Mouse (Mus musculus) heart, postnatal 0 days (tissue): Measurements from ENCODE around the gene Hmcn1. TPM values are rescaled to one million over a fixed set of nuclear protein-coding genes. Genes with fewer than 3 reads are reported as not detected.

ENCODE experiments used
- ATAC-seq: fragments of 200-750 bp; cut with Nextera tagmentation; 2 replicates; pipeline ENCODE4 v1.8.0; 2017; ENCODE audit warnings: low read depth, moderate number of reproducible peaks, moderate library complexity; ENCODE audit not compliant: insufficient read depth
- DNase-seq: peaks from one replicate; pipeline ENCODE4 v3.0.0-alpha.2; 2016; ENCODE audit warnings: low spot score
- H3K27ac ChIP-seq: fragments of 300-500 bp; sonication (generic); 2 replicates; pipeline ENCODE4 v1.5.1; 2014; ENCODE audit warnings: low read depth, mild to moderate bottlenecking
- H3K27me3 ChIP-seq: fragments of 300-500 bp; sonication (generic); 2 replicates; pipeline ENCODE4 v1.6.1; 2014; ENCODE audit warnings: low read length, mixed read lengths; ENCODE audit not compliant: control insufficient read depth, insufficient read depth
- H3K36me3 ChIP-seq: fragments of 300-500 bp; sonication (generic); replicated peaks from 2 replicates; pipeline ENCODE4 v1.6.1; 2014; ENCODE audit warnings: low read length, mixed read lengths; ENCODE audit not compliant: control insufficient read depth, insufficient read depth
- H3K4me1 ChIP-seq: fragments of 300-500 bp; sonication (generic); 2 replicates; pipeline ENCODE4 v1.6.1; 2014; ENCODE audit warnings: antibody characterized with exemption; ENCODE audit not compliant: control insufficient read depth, insufficient read depth
- H3K4me2 ChIP-seq: fragments of 300-500 bp; sonication (generic); 2 replicates; pipeline ENCODE4 v1.6.1; 2014; ENCODE audit warnings: low read depth, mild to moderate bottlenecking, low read length, moderate library complexity
- H3K4me3 ChIP-seq: fragments of 300-500 bp; sonication (generic); 2 replicates; pipeline ENCODE4 v1.5.1; 2014; ENCODE audit warnings: low read depth, low read length
- H3K9ac ChIP-seq: fragments of 300-500 bp; sonication (generic); replicated peaks from 2 replicates; pipeline ENCODE4 v1.6.1; 2014; ENCODE audit warnings: low read depth, low read length, mixed read lengths
- H3K9me3 ChIP-seq: fragments of 300-500 bp; sonication (generic); replicated peaks from 2 replicates; pipeline ENCODE4 v1.6.1; 2016; ENCODE audit warnings: low read length; ENCODE audit not compliant: control insufficient read depth
- CTCF ChIP-seq: IDR thresholded peaks from 2 replicates; pipeline ENCODE4 v1.5.1; 2016; ENCODE audit warnings: antibody characterized with exemption, control low read depth, low read depth
- EP300 ChIP-seq: IDR thresholded peaks from 2 replicates; pipeline ENCODE4 v1.6.1; 2016; ENCODE audit warnings: antibody characterized with exemption, low read depth
- WGBS: fragments of 180-500 bp; shearing (Covaris S2); extraction: QIAGEN DNeasy Blood & Tissue Kit; methylation state at CpG from one replicate; pipeline ENCODE4 v1.1.7; 2014; 5-methylcytosine and 5-hydroxymethylcytosine counted together
- polyA plus RNA-seq: library from polyadenylated mRNA; unstranded; fragments of >200 nt; fragmentation: Nextera tagmentation; extraction: Ambion mirVana; gene quantifications from 2 replicates; pipeline ENCODE4 v1.2.1, GENCODE M21; 2015
- total RNA-seq: library from RNA; depleted of rRNA; stranded (reverse); fragments of >200 nt; gene quantifications from 2 replicates; pipeline ENCODE4 v1.2.3, GENCODE M21; 2014; ENCODE audit warnings: low replicate concordance

Hmcn1 gene
- total and polyA plus RNA-seq, 2 experiments from 2014 or later: 18.9 to 59.2 TPM

DNA sequence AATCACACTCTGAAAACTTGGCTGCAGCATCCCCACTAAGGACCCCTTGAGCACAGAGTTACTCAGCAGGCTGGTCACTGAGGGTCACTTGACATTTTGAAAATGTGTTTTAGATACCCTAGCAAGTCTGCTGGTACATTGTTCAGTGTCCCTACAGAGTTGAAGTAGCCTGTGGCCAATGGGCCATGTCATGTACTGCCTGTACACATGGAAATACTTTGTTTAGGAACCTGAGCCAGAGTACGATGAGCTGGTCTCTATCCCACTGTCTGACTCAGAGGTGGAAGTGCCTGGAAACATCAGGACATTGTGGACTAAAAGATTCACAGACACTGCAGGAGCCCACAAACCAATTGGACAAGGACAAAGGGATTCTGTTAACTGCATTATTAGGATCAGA, 441.8 kb downstream of the Hmcn1 start:
- H3K4me3 ChIP-seq: no peak overlapping the region
- no peak for TF ChIP-seq CTCF
- TF ChIP-seq EP300: no peak
- no peak for ATAC-seq
- WGBS: 81% methylated on average over 1 of the region's 1 CpGs
- no peaks in the 10 kb centered on the region for H3K4me1 ChIP-seq
- no peaks in the 10 kb centered on the region for H3K9me3 ChIP-seq
- H3K27ac ChIP-seq: no peak overlapping the region
- no peak for DNase-seq
- H3K9ac ChIP-seq: no peak overlapping the region
- H3K36me3 ChIP-seq: no peaks in the 10 kb centered on the region
- H3K27me3 ChIP-seq: no peaks in the 10 kb centered on the region
- H3K4me2 ChIP-seq: no peak overlapping the region

DNA sequence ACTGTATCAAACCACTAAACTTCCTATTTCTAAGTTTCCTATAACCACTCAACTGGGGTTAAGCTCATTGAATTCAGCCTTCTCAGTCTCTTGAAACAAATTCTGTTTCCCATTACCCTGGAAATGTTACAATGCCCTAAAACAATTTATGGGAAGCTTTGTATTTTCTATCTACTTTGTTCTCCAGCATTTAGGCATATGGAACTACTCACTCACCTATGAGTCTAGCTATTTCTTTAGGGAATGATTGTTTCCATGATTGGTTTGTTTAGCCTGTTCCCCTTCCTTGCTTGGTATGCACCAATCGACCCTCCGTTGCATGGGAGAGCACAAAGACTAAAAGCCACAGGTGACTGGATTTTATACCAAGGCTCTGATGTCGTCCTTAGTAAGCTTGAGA, 446.8 kb downstream of the Hmcn1 start:
- no peak overlapping the region for H3K4me3 ChIP-seq
- no peak for ATAC-seq
- H3K4me1 ChIP-seq: no peaks in the 10 kb centered on the region
- TF ChIP-seq CTCF (no peak), EP300 (no peak)
- 75% methylated on average over 3 of the region's 3 CpGs for WGBS
- no peaks in the 10 kb centered on the region for H3K36me3 ChIP-seq
- H3K9ac ChIP-seq: no peak overlapping the region
- H3K4me2 ChIP-seq: no peak overlapping the region
- H3K27ac ChIP-seq: no peak overlapping the region
- no peaks in the 10 kb centered on the region for H3K9me3 ChIP-seq
- no peaks in the 10 kb centered on the region for H3K27me3 ChIP-seq
- DNase-seq: no peak

DNA sequence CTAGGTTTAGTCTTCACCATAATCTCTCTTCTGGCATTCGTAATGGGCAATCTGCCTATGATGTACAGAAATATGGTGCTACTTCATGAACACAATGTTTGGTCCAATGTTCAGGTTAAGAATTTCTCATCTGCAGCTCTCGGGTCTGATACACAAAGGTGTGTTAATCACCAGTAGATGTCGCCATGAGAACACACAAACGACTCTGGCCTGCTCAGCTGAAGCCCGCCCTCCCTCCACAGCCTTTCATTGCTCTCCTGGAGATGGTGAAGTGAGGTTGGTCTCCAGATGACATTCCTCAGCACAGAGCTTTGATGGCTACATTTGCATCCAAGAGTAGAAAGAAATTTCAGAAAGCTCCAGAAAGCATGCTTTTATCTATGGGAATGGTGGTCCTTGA, 453.0 kb downstream of the Hmcn1 start:
- H3K4me3 ChIP-seq: no peak overlapping the region
- ATAC-seq: peak; percentile 80; the same call in 1 of the 2 replicates
- no peaks in the 10 kb centered on the region for H3K9me3 ChIP-seq
- WGBS: 5% methylated on average over 5 of the region's 5 CpGs
- H3K27ac ChIP-seq: no peak overlapping the region
- peak; percentile 75 for DNase-seq
- no peak overlapping the region for H3K4me2 ChIP-seq
- H3K4me1 ChIP-seq: 0 out of 2 replicates have a peak, but pooled peaks cover 3% of the 10 kb centered on the region
- H3K9ac ChIP-seq: no peak overlapping the region
- TF ChIP-seq CTCF (peak; percentile 75), EP300 (no peak)
- no peaks in the 10 kb centered on the region for H3K27me3 ChIP-seq
- no peaks in the 10 kb centered on the region for H3K36me3 ChIP-seq

DNA sequence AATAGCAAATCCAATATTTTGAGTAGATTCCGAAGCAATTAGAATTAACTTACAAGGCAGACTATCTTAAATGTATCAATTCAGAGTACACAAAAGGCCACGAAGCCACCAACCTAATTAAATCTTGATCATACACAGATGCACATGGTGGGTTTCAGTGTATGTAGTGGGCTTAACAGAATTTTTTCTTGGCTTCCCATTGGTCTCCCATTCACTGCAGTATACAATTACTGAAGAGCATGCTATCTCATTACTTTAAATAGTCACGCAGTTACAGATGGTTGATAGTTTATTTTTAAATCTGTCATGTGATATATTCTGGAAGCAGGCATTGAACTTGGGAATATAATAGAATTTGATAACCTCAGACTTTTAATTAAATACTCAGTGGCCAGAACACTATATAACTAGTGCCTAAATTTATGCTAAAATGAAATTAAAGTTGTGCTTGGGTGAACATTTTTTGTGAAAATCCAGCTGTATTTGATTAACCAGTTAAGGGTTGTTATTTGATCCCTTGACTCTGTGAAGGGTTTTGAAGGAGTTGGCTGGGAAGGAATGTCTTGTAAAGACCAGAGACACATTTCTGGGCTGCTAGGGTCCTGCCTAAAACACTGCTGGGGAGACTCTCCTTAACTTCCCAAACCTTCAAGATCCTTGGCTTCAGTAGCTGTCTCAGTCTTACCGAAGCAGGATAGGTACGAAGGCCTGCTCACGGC, 455.7 kb downstream of the Hmcn1 start:
- DNase-seq (no peak), ATAC-seq (no peak)
- Histone ChIP-seq H3K4me1 (0 out of 2 replicates have a peak, but pooled peaks cover 3% of the 10 kb centered on the region), H3K27me3 (no peaks in the 10 kb centered on the region), H3K27ac (no peak overlapping the region), H3K9ac (no peak overlapping the region), H3K9me3 (no peaks in the 10 kb centered on the region), H3K4me2 (no peak overlapping the region), H3K36me3 (no peaks in the 10 kb centered on the region), H3K4me3 (no peak overlapping the region)
- WGBS: 67% methylated on average over 6 of the region's 6 CpGs
- TF ChIP-seq EP300 (no peak), CTCF (no peak)

DNA sequence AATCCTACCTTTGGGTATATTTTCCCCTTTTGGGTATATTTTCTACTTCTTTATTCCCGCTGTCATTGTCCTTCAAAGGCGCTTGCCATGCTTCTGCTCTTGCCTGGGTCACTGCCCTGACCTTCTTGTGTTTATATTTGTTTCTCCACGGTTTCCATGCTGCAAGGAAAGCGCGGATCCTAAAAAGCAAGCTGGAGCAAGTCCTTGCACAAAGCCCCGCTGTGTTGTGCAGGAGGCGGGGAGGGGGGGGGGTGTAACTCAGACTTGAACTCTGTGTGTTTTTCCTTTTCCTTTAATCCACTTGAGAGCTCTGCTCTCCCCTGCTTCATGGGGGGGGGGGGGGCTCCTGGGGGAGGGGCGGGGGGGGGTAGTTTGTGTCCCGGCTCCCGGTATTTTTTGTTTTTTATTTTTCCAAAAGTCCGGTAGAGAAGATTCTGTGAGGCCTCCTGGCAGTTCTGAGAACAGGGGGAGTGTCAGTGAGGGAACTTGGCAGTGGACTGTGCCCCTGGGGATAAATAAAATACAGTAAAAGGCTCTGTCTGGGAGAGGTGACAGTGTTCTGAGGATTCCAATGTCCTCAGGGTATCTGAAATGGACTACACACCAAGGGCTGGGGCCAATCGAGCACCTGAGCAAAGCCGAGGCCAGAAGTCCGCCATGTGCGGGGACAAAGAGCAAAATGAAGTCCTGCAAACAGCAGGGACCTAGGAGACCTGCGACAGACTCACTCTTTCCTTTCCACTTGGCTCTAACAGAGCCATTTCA, 457.3 kb downstream of the Hmcn1 start:
- TF ChIP-seq EP300 (no peak), CTCF (no peak)
- H3K9ac ChIP-seq: no peak overlapping the region
- 0 out of 2 replicates have a peak overlapping the region, but pooled peaks have one; percentile 13 for H3K4me3 ChIP-seq
- H3K27ac ChIP-seq: peak overlapping the region; percentile 31; the same call in 1 of the 2 replicates
- 0 out of 2 replicates have a peak, but pooled peaks cover 3% of the 10 kb centered on the region for H3K4me1 ChIP-seq
- peak; percentile 19 for DNase-seq
- ATAC-seq: peak; percentile 39; the same call in 1 of the 2 replicates
- H3K36me3 ChIP-seq: no peaks in the 10 kb centered on the region
- H3K4me2 ChIP-seq: peak overlapping the region; percentile 44
- 41% methylated on average over 16 of the region's 16 CpGs for WGBS
- no peaks in the 10 kb centered on the region for H3K27me3 ChIP-seq
- H3K9me3 ChIP-seq: no peaks in the 10 kb centered on the region
